Comparison of ENCODE assay signal across 31 mouse cellular contexts in the genomic region with DNA sequence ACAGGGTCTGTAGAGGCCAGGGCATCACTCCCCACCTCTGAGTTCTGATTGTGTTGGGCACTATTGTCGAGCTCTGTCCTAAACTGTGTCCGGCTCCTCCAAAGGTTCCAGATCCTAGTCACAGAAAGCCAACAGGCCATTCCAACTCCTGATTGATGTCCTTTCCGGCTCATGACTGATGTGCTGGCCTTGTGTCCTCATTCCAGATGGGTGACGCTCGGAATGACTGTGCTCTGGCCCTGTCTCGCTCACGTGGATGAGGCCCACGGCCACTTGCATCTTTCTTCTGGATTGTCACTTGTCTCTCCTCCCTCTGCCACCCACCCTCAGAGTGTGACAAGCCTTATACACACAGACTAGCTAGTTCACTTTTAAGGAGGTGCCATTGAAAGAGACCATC. TPM values are rescaled to one million over a fixed set of nuclear protein-coding genes. Genes with fewer than 3 reads are reported as not detected.
A peak's percentile ranks its signal among the peaks of the same experiment; 100 is the strongest.
DNase-seq lines count a peak whose midpoint lies in the region; ATAC-seq lines count a peak whose summit lies in the region.
"Had no signal": no experiment of that assay in that cellular context is flagged by ENCODE, and none has a peak within 500 bp of the region (broad histone marks: within the 10 kb centered on the region; RNA-seq: fewer than 3 reads in every experiment).

No protein-coding gene starts in this region.

- no peaks in the 10 kb centered on the region for H3K36me3 ChIP-seq in midbrain, embryonic 16.5 days (ENCODE audit: control insufficient read depth, insufficient read depth, low read length)
- H3K36me3 ChIP-seq: hindbrain, embryonic 10.5 days; intestine, embryonic 15.5 days; neural tube, embryonic 12.5 days had no signal

- no peaks in the 10 kb centered on the region for H3K9me3 ChIP-seq in midbrain, embryonic 16.5 days (replicated peaks; ENCODE audit: control insufficient read depth, low read length, poor library complexity, severe bottlenecking)
- H3K9me3 ChIP-seq: hindbrain, embryonic 10.5 days; intestine, embryonic 15.5 days; neural tube, embryonic 12.5 days had no signal

- peak; percentile 94 for DNase-seq in heart, adult 11 months
- DNase-seq in heart, adult 18-20 months = no peak
- peak; percentile 35 to 66 for DNase-seq in adrenal gland, adult 18-20 months (ENCODE audit: low spot score in 2 of 2)
- DNase-seq in adrenal gland, postnatal 36 days = peak; percentile 78 to 85
- peak; percentile 70 for DNase-seq in lung, postnatal 10 days
- DNase-seq in spleen, postnatal 14 days (ENCODE audit: low spot score in 2 of 2) = no peak
- no peak for DNase-seq in adipocyte (ENCODE audit: low spot score)
- DNase-seq: cerebellum, adult 18-20 months; cerebellum, postnatal 36 days; kidney, adult 8-10 months; kidney, postnatal 14 days; left cerebral cortex, postnatal 4 days; liver, postnatal 0 days; midbrain, embryonic 14.5 days; retina, postnatal 1 day; right cerebral cortex, postnatal 25 days; thymus, postnatal 14 days had no signal

- no peak for ATAC-seq in midbrain, embryonic 16.5 days
- ATAC-seq: forebrain, embryonic 16.5 days; hindbrain, embryonic 16.5 days; intestine, embryonic 15.5 days; liver, postnatal 0 days had no signal

- no peak overlapping the region for H3K4me2 ChIP-seq in midbrain, embryonic 16.5 days (ENCODE audit: low read length)
- H3K4me2 ChIP-seq: heart, embryonic 11.5 days; intestine, embryonic 15.5 days; neural tube, embryonic 12.5 days had no signal

- H3K27ac ChIP-seq in midbrain, embryonic 16.5 days (ENCODE audit: low read length) = no peak overlapping the region
- H3K27ac ChIP-seq: hindbrain, embryonic 10.5 days; intestine, embryonic 15.5 days; neural tube, embryonic 12.5 days had no signal

- H3K4me1 ChIP-seq in midbrain, embryonic 16.5 days (ENCODE audit: control insufficient read depth, insufficient read depth, low read length) = no peaks in the 10 kb centered on the region

- H3K4me3 ChIP-seq in midbrain, embryonic 16.5 days (ENCODE audit: low read depth, low read length) = no peak overlapping the region
- H3K4me3 ChIP-seq: hindbrain, embryonic 10.5 days; intestine, embryonic 15.5 days; neural tube, embryonic 12.5 days had no signal

- no peaks in the 10 kb centered on the region for H3K27me3 ChIP-seq in midbrain, embryonic 16.5 days (ENCODE audit: control insufficient read depth, insufficient read depth, low read depth, low read length)
- H3K27me3 ChIP-seq: intestine, embryonic 15.5 days; neural tube, embryonic 12.5 days had no signal

- WGBS in midbrain, embryonic 16.5 days = 94% methylated on average over 8 of the region's 8 CpGs

- no peak overlapping the region for H3K9ac ChIP-seq in midbrain, embryonic 16.5 days (ENCODE audit: low read depth, low read length)
- H3K9ac ChIP-seq: intestine, embryonic 15.5 days; liver, postnatal 0 days; neural tube, embryonic 12.5 days had no signal

RNA-seq across cellular contexts. Expression of gene Tgfbi, which starts 18.1 kb away (rescaled TPM):
- 10 to 100 TPM; 19.5 to 22.9 TPM for total RNA-seq in heart, adult 18-20 months (2021)
- 10 to 100 TPM; 38.3 to 86.5 TPM for total RNA-seq in adrenal gland, adult 18-20 months (2021)
- 10 to 100 TPM; 33.1 to 50.2 TPM for total RNA-seq in adrenal gland, postnatal 36 days (2021)
- 2.9 and 4.1 TPM in 2 replicates for polyA plus RNA-seq in midbrain, embryonic 16.5 days (2015; fragmentation: Nextera tagmentation; extraction: Ambion mirVana)

RNA-seq across cellular contexts. Expression of gene Lect2, which starts 42.9 kb away (rescaled TPM):
- total RNA-seq in heart, adult 18-20 months (2021) = not detected
- total RNA-seq in adrenal gland, adult 18-20 months (2021) = not detected
- total RNA-seq in adrenal gland, postnatal 36 days (2021) = not detected
- polyA plus RNA-seq in midbrain, embryonic 16.5 days (2015; fragmentation: Nextera tagmentation; extraction: Ambion mirVana) = not detected in 2 replicates
- total RNA-seq: layer of hippocampus, adult 18-20 months; layer of hippocampus, postnatal 14 days; left cerebral cortex, adult 8-10 months; left cerebral cortex, postnatal 4 days; megakaryocyte-erythroid progenitor cell, adult 5-6 weeks had no signal
- polyA plus RNA-seq: forebrain, embryonic 16.5 days; heart, postnatal 0 days; hindbrain, embryonic 10.5 days; hindbrain, embryonic 16.5 days; midbrain, embryonic 14.5 days; neural tube, embryonic 12.5 days; spleen, adult 2 months; stomach, embryonic 14.5 days had no signal

Comparison
In these comparisons a context has a peak if more than half of its experiments do, and no peak if none do; other contexts are left out.
1. DNase-seq: peak in heart, adult 11 months (single experiment), adrenal gland, adult 18-20 months (2 of 2), adrenal gland, postnatal 36 days (2 of 2) and lung, postnatal 10 days (single experiment); none in heart, adult 18-20 months (0 of 2), spleen, postnatal 14 days (0 of 2) and adipocyte (single experiment).